Mouse (Mus musculus) midbrain, embryonic 15.5 days (tissue): Measurements from ENCODE around the gene Cyp3a13. TPM values are rescaled to one million over a fixed set of nuclear protein-coding genes. Genes with fewer than 3 reads are reported as not detected.
"Not testable (repeated sequence)": the region's sequence is repeated elsewhere in the genome, so short reads cannot be mapped to it uniquely, and the experiment has no call there.

Experiments used
- ATAC-seq: fragments of 200-750 bp; cut with Nextera tagmentation; replicated peaks from 2 replicates; pipeline ENCODE4 v1.8.0; 2017; ENCODE audit warnings: moderate TSS enrichment
- H3K27ac ChIP-seq: fragments of 300-500 bp; sonication (generic); 2 replicates; pipeline ENCODE4 v1.5.1; 2015; ENCODE audit warnings: mild to moderate bottlenecking, inconsistent platforms
- H3K27me3 ChIP-seq: fragments of 300-500 bp; sonication (generic); replicated peaks from 2 replicates; pipeline ENCODE4 v1.6.1; 2015; ENCODE audit warnings: inconsistent platforms
- H3K36me3 ChIP-seq: fragments of 300-500 bp; sonication (generic); replicated peaks from 2 replicates; pipeline ENCODE4 v1.6.1; 2015; ENCODE audit warnings: inconsistent platforms
- H3K4me1 ChIP-seq: fragments of 300-500 bp; sonication (generic); 2 replicates; pipeline ENCODE4 v1.6.1; 2015; ENCODE audit warnings: inconsistent platforms
- H3K4me2 ChIP-seq: fragments of 300-500 bp; sonication (generic); 2 replicates; pipeline ENCODE4 v1.6.1; 2015; ENCODE audit warnings: inconsistent platforms, mild to moderate bottlenecking, moderate library complexity
- H3K4me3 ChIP-seq: fragments of 300-500 bp; sonication (generic); 2 replicates; pipeline ENCODE4 v1.5.1; 2015; ENCODE audit warnings: mild to moderate bottlenecking, inconsistent platforms
- H3K9ac ChIP-seq: fragments of 300-500 bp; sonication (generic); 2 replicates; pipeline ENCODE4 v1.6.1; 2015; ENCODE audit warnings: mild to moderate bottlenecking, inconsistent platforms
- H3K9me3 ChIP-seq: fragments of 300-500 bp; sonication (generic); 2 replicates; pipeline ENCODE4 v1.6.1; 2016; ENCODE audit warnings: inconsistent platforms
- WGBS: fragments of 180-500 bp; shearing (Covaris S2); methylation state at CpG from one replicate; pipeline ENCODE4 v1.1.7; 2015; ENCODE audit warnings: mixed read lengths; 5-methylcytosine and 5-hydroxymethylcytosine counted together
- polyA plus RNA-seq: library from polyadenylated mRNA; unstranded; fragments of >200 nt; fragmentation: Nextera tagmentation; extraction: Ambion mirVana; gene quantifications from 2 replicates; pipeline ENCODE4 v1.2.1, GENCODE M21; 2015

Cyp3a13 gene
- polyA plus RNA-seq, 1 experiment from 2014 or later, result not detected

DNA sequence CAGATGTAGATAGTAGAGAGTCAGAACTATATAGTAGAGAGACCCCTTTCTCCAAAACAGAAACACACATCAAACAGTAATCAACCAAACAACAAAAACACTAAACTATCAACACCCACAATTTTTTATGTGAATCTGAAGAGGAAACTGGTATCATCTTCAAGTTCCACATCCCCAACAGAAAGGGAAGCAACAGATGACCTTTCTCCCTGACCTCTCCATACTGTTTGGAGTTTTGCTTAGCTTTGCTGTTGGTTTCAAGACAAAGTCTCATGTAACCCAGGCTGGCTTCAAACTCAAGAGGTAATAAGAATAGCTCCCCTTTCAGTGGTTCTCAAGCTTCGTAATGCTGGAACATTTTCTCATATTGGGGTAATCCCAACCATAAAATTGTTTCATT, 57.4 kb downstream of the Cyp3a13 start:
- not testable (repeated sequence) for H3K4me1 ChIP-seq, H3K36me3 ChIP-seq, H3K9ac ChIP-seq, H3K27ac ChIP-seq, H3K4me3 ChIP-seq, H3K4me2 ChIP-seq, H3K27me3 ChIP-seq, ATAC-seq, H3K9me3 ChIP-seq
- WGBS, result 94% methylated on average over 1 of the region's 1 CpGs

- H3K4me1 ChIP-seq, ATAC-seq, H3K9ac ChIP-seq, H3K4me3 ChIP-seq, H3K36me3 ChIP-seq, H3K4me2 ChIP-seq, H3K27ac ChIP-seq, H3K9me3 ChIP-seq, H3K27me3 ChIP-seq: not testable (repeated sequence)
- 76% methylated on average over 2 of the region's 2 CpGs for WGBS
These were observed 63.3 kb downstream of the Cyp3a13 start, which contains the start of gene Pilrb1 for GRCm38 (mm10) chr5:137857960-137858710. Gene Pilrb1 (minus strand): TSS chr5:137858106.

DNA sequence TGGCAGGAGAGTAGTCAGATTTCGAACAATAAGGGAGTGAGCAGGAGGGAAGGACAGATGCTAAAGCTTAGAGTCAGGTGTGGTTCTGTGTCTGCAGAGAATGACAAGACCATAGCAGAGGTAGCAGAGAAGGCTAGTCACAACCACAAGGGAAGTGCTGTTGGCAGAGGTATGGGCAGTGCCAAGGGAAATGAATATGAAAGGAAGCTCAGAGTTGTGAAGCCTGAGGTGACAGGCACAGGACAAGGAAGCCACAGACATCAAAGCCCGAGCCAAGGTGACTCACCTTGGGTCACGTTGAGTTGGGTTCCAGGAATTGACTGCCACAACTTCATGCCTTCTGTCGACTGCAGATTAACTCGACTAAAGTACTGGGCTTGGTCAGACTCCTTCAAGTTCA, 64.5 kb downstream of the Cyp3a13 start:
- ATAC-seq, H3K27me3 ChIP-seq, H3K4me1 ChIP-seq, H3K4me3 ChIP-seq, H3K27ac ChIP-seq, H3K9me3 ChIP-seq, H3K9ac ChIP-seq, H3K36me3 ChIP-seq, H3K4me2 ChIP-seq: not testable (repeated sequence)
- WGBS, result 71% methylated on average over 5 of the region's 5 CpGs

DNA sequence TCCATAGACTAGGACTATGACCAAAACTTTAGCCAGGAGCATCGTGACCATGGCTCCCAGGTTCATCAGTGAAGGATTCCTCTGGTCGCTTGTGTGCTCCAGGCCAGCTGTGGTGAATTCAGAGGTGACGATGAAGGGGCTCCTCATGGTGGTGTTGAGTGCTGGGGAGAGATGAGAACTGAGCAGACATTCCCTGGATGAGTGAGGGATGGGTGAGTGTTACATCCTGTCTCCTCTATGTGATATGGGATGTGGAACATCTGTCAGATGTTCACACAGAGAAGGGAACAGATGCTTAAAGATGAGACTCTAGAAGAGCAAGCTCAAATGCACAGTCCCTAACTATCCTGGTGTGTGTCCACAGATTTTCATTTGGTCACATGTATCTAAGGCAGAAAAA, 66.5 kb downstream of the Cyp3a13 start:
- not testable (repeated sequence) for H3K9ac ChIP-seq, H3K4me2 ChIP-seq, H3K9me3 ChIP-seq, H3K4me3 ChIP-seq, H3K27ac ChIP-seq, H3K4me1 ChIP-seq, H3K36me3 ChIP-seq, ATAC-seq, H3K27me3 ChIP-seq
- WGBS, result 93% methylated on average over 3 of the region's 3 CpGs

DNA sequence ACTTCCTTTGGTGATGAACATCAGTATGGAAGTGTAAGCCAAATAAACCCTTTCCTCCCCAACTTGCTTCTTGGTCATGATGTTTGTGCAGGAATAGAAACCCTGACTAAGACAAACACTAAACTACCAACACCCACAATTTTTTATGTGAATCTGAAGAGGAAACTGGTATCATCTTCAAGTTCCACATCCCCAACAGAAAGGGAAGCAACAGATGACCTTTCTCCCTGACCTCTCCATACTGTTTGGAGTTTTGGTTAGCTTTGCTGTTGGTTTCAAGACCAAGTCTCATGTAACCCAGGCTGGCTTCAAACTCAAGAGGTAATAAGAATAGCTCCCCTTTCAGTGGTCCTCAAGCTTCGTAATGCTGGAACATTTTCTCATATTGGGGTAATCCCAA, 71.1 kb downstream of the Cyp3a13 start:
- 90% methylated on average over 1 of the region's 1 CpGs for WGBS
- H3K9me3 ChIP-seq, H3K36me3 ChIP-seq, H3K4me2 ChIP-seq, H3K4me3 ChIP-seq, H3K27me3 ChIP-seq, H3K4me1 ChIP-seq, H3K27ac ChIP-seq, H3K9ac ChIP-seq, ATAC-seq: not testable (repeated sequence)

Other genes with a start within 250 kb of the Cyp3a13 start
- 17.0 and 18.3 TPM in 2 replicates for gene Agfg2, start 236.9 kb downstream of the Cyp3a13 start, polyA plus RNA-seq
- 58.6 and 61.2 TPM in 2 replicates for gene Nyap1, start 180.0 kb downstream of the Cyp3a13 start, polyA plus RNA-seq
- 58.0 and 59.8 TPM in 2 replicates for gene Tsc22d4, start 175.9 kb downstream of the Cyp3a13 start, polyA plus RNA-seq
- gene Ppp1r35, start 142.8 kb downstream of the Cyp3a13 start, polyA plus RNA-seq, result 37.3 and 45.0 TPM in 2 replicates
- 10.7 and 10.8 TPM in 2 replicates for gene Mepce, start 134.0 kb downstream of the Cyp3a13 start, polyA plus RNA-seq
- gene Zcwpw1, start 133.8 kb downstream of the Cyp3a13 start, polyA plus RNA-seq, result 10.5 and 11.9 TPM in 2 replicates
- gene Pilra, start 85.3 kb downstream of the Cyp3a13 start, polyA plus RNA-seq, result 0.17 TPM in 1 of 2 replicates, not detected in the other
- gene Pilrb1, start 63.5 kb downstream of the Cyp3a13 start, polyA plus RNA-seq, result not detected in 2 replicates
- not detected in 2 replicates for gene Pilrb2, start 49.8 kb downstream of the Cyp3a13 start, polyA plus RNA-seq
- 0.31 and 0.43 TPM in 2 replicates for gene Gjc3, start 41.5 kb upstream of the Cyp3a13 start, polyA plus RNA-seq
- not detected in 2 replicates for gene Azgp1, start 59.9 kb upstream of the Cyp3a13 start, polyA plus RNA-seq
- not detected in 2 replicates for gene Smok3a, start 99.6 kb upstream of the Cyp3a13 start, polyA plus RNA-seq
- gene Smok3b, start 99.8 kb upstream of the Cyp3a13 start, polyA plus RNA-seq, result not detected in 2 replicates
- not detected in 2 replicates for gene Smok3c, start 131.6 kb upstream of the Cyp3a13 start, polyA plus RNA-seq
- gene Zkscan1, start 163.5 kb upstream of the Cyp3a13 start, polyA plus RNA-seq, result 24.5 and 25.8 TPM in 2 replicates
- gene Zscan21, start 195.3 kb upstream of the Cyp3a13 start, polyA plus RNA-seq, result 104 and 111 TPM in 2 replicates
- 31.6 and 33.7 TPM in 2 replicates for gene Zfp113, start 234.1 kb upstream of the Cyp3a13 start, polyA plus RNA-seq
- gene Cops6, start 239.5 kb upstream of the Cyp3a13 start, polyA plus RNA-seq, result 310 and 323 TPM in 2 replicates